Mouse (Mus musculus): ENCODE data around the gene Ppil1. TPM values are rescaled to one million over a fixed set of nuclear protein-coding genes. Genes with fewer than 3 reads are reported as not detected.

The Ppil1 gene
- total and polyA plus RNA-seq, 3 experiments, result 19.7 to 28.0 (median 26.2) TPM

Other genes with a start within 250 kb of the Ppil1 start
- gene Srsf3, start 231.6 kb downstream of the Ppil1 start, total RNA-seq (2021), result 100 to 1,000 TPM in 1 of 2 experiments, 10 to 100 TPM in 1; 94.0 to 149 TPM
- 161 and 183 TPM in 2 replicates for gene Srsf3, start 231.6 kb downstream of the Ppil1 start, polyA plus RNA-seq (2012; rRNA removed)
- gene Cdkn1a, start 173.2 kb downstream of the Ppil1 start, total RNA-seq (2021), result 100 to 1,000 TPM in 1 of 2 experiments, 10 to 100 TPM in 1; 36.4 to 108 TPM
- gene Cdkn1a, start 173.2 kb downstream of the Ppil1 start, polyA plus RNA-seq (2012; rRNA removed), result 32.2 and 33.7 TPM in 2 replicates
- gene Rab44, start 150.0 kb downstream of the Ppil1 start, total RNA-seq (2021), result under 1 TPM; 0.14 to 0.62 TPM
- 0.30 and 0.31 TPM in 2 replicates for gene Rab44, start 150.0 kb downstream of the Ppil1 start, polyA plus RNA-seq (2012; rRNA removed)
- under 1 TPM; 0.38 to 0.75 TPM for gene Cpne5, start 26.0 kb downstream of the Ppil1 start, total RNA-seq (2021)
- gene Cpne5, start 26.0 kb downstream of the Ppil1 start, polyA plus RNA-seq (2012; rRNA removed), result 1.4 and 1.7 TPM in 2 replicates
- gene BC004004, start 4.6 kb upstream of the Ppil1 start, total RNA-seq (2021), result 100 to 1,000 TPM; 146 to 151 TPM
- 49.7 and 54.1 TPM in 2 replicates for gene BC004004, start 4.6 kb upstream of the Ppil1 start, polyA plus RNA-seq (2012; rRNA removed)
- 10 to 100 TPM; 23.1 to 35.5 TPM for gene Pi16, start 53.5 kb upstream of the Ppil1 start, total RNA-seq (2021)
- 21.5 and 29.9 TPM in 2 replicates for gene Pi16, start 53.5 kb upstream of the Ppil1 start, polyA plus RNA-seq (2012; rRNA removed)
- gene Mtch1, start 83.7 kb upstream of the Ppil1 start, total RNA-seq (2021), result 100 to 1,000 TPM; 220 to 280 TPM
- gene Mtch1, start 83.7 kb upstream of the Ppil1 start, polyA plus RNA-seq (2012; rRNA removed), result 331 and 392 TPM in 2 replicates
- gene Fgd2, start 96.7 kb upstream of the Ppil1 start, total RNA-seq (2021), result 1 to 10 TPM; 2.6 to 3.4 TPM
- 10.0 and 17.2 TPM in 2 replicates for gene Fgd2, start 96.7 kb upstream of the Ppil1 start, polyA plus RNA-seq (2012; rRNA removed)
- 100 to 1,000 TPM; 120 to 124 TPM for gene Pim1, start 226.6 kb upstream of the Ppil1 start, total RNA-seq (2021)
- gene Pim1, start 226.6 kb upstream of the Ppil1 start, polyA plus RNA-seq (2012; rRNA removed), result 150 and 153 TPM in 2 replicates